Mouse (Mus musculus): ENCODE results near the gene B4galnt3. TPM values are rescaled to one million over a fixed set of nuclear protein-coding genes. Genes with fewer than 3 reads are reported as not detected.
"Not testable (repeated sequence)": the region's sequence is repeated elsewhere in the genome, so short reads cannot be mapped to it uniquely, and the experiment has no call there.

Gene B4galnt3
- total RNA-seq (2021): under 1 TPM; 0.20 to 0.28 TPM
- long read RNA-seq, experiment 1: 0 reads
- long read RNA-seq, experiment 2: 0 reads

DNA sequence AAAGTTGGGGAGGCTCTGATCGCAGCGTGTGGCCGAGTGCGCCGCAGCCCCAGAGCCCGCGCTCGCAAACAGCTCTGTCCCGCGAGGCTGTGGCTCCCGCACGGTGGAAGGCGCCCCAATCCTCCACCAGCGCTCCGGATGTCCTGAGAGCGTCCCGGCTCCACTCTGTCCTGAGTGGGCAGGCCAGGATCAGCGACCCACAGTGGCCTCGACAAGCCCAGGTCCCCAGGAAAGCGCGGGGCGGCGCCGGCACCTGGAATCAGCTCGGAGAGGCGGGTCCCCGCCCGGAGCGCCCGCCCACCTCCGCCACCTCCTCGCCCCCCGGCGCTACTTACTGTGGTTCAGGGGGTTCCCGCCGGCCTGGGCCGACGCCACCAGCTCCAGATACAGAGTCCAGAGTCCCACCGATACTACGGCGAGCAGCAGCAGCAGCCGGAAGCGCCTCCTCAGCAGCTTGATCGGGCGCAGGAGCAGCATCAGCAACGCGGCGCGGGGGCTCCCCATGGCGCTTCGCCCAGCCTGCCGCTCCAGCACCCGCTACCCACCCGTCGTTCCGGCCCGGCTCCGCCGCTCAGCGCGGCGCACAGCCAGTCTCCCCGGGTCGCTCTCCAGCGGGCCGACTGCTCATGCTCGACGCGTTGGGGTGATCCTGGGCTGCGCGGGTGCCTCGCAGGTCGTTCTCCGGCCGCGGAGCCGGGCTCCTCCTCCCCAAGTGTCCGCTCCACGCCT is at the start of gene B4galnt3, which contains the start of gene D330020A13Rik:
Gene B4galnt3 (minus strand): TSS at position 504 of the 729 bp plus-strand sequence.
Gene D330020A13Rik (plus strand): TSS at position 309 of the 729 bp plus-strand sequence.
- DNase-seq: peak in 1 of 2 experiments; percentile 17

DNA sequence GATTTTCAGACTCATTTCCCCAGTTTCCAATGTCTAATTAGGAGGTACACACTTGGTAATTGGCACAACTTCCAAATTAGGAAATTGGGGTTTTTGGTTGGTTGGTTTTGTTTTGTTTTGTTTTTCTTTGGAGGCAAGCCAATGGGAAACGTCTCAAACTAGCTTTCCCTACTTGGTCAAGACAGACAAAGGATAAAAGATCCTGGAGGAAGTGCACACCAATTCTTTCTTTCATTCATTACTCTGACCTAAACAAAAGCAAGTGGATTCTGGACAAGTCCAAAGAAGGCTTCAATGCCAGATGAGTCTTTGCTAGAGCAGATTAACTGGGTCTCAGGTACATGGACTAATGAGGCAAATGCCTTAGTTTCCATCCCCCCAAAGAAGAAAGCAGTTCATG is 49.6 kb upstream of the B4galnt3 start:
- DNase-seq: no peak

DNA sequence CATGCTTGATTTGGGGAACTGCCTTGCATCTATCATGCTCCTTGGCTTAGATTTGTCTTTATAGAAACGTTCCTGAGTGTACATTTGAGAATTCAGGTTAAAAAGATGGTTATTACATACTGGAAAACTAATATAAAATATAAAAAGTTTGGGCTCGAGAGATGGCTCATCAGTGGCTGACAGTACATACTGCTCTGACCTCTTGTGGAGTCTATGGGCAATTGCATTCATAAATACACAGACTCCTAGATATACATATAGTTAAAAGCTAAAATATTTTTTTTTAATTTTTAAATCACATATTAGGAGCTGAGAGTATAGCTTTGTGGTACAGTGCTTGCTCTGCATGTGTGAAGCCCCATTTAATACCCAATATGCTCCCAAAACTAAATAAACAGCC is 38.0 kb upstream of the B4galnt3 start:
- DNase-seq: no peak

DNA sequence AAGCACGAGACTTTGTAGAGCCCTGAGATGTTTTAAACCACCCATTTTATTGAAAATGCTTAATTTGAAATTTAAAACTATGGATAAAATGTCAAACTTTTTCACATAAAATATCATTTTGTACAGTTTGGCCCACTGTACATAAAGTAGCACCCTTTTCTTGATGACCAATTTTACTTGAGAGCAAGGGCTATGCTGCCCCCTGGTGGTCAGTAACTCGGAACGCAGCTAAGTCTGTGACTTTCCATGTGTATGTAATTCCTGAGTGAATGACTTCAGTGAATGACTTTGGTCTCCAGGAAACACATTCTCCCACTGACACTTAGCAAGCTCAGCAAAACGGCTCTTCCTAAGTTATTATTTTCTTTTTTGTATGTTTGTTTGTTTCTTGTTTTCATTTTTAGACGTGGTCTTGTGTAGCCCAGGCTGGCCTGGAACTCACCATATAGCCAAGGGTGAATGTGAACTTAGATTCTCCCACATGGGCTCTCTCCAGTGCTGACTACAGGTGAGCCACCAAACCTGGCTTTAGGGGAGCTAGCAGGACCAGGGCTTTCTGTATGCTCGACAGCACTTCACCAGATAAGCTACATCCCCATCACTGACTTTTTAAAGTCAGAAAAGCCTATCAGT is 30.1 kb upstream of the B4galnt3 start:
- peak; percentile 59 to 77 for DNase-seq

DNA sequence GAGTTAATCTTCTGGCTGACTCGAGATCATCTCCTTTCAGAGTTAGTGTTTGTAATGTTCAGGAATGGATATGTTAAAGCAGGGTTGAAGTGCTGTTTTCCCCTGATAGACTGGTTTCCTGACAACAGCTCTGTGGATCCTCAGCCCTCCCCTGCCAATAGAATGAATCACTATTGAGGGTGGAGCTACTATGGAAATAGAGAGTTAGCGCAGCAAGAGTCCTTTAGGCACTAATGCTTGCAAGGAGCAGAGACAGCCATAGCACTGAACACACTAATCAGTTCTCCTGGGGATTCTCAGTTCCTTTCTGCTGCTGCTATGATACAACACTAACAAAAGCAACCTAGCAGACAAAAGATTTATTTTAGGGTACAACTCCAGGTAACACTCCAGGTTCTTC is 26.0 kb upstream of the B4galnt3 start:
- DNase-seq: no peak

DNA sequence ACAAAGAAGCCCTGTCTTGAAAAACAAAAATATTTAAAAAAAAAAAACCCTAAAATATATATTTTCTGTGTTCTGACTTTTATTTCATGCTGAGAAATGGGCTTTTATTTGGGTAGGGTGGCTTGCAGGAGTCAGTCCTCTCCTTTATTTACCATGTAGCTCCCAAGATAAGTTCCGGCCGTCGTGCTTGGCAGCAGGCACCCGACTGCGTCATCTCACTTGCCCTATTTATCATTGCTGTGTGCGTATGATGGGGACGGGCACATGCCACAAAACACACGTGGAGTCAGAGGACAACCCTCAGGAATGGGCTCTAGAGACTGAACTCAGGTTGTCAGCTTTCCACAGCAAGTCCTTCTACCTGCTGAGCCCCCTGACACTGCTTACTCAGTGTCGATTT is 24.8 kb upstream of the B4galnt3 start:
- DNase-seq: no peak

DNA sequence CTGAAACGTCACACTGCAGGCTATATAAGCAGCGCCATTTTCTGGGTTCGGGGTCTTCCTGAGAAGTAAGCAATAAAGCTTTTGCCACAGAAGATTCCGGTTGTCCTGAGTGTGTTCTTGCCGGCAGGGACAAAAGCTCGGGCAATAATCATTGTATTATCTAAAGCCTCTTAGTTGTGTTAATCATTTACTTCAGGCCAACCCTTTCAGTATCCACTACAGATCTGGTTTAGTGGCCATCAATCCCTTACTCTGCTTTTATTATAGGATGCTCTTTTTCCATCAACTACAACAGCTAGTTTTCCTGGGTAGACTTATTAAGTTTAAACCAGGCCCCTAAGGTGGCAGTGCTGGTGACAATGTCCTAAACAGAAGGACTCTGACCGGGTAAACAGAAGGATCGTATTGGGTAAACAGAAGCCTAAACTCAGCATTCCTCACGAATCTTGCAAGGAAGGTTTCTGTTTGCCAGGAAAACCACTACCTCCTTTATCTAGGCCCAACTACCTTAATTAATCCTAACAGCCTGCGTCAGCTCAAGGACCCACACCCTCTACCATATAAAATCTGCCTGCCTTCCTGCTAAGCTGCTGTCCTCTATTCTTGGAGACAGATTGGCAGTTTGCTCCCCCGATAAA is 24.1 kb upstream of the B4galnt3 start:
- no peak for DNase-seq

DNA sequence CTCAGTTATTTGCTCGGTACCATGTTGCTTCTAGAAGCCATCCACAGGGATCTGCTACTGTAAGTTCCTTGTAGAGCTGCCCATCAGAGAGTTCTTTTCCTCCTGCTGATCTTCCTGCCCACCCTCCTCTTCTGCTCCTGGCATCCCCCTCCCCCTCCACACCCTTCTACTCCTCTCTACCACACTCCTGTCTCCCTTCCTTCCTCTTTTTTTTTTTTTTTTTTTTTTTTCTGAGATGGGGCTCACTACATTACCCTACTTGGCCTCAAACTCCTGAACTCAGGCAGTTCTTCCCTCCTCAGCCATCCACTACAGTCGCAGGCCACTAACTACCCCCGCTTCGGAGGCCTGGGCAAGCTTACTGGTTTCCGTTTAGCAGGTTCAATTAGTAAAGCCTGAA is 18.1 kb upstream of the B4galnt3 start:
- no peak for DNase-seq

DNA sequence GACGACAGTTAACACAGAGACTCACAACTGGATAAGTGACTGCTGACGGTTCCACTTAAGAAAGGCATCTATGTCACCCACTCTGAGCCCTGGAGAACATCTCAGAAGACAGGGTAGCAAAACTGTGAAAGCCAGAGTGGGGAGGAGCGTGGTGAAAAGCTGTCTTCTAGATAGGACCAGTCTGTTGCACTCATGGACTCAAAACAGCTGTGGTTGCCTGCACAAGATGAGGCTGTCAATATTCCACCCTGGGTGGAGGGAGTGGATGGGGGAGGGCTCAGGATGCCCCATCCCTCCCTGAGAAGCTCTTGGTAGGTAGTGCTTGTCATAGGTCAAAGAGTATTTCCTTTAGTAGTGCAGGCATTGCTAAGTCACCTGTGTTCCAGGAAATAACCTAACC is 15.4 kb upstream of the B4galnt3 start:
- DNase-seq: no peak

DNA sequence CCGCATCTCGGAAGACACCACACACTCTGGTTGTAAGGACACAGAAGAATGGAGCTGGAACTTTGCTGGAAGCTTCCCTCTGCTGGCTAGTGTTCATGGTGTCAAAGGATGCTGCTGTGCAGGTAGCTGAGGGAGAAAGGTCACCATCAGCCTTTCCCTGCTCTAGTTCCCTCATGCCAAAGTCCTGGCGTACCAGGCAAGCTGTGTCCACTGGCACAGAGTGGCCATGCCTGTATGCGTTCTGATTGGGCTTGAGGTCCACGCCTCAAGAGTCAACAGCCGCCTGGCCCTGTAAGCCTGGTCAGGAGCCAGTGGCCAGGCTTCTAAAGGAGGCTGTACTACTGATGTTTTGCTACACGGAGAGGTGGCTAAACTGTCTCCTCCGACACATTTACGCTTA is 15.0 kb upstream of the B4galnt3 start:
- peak in 1 of 2 experiments; percentile 21 for DNase-seq

DNA sequence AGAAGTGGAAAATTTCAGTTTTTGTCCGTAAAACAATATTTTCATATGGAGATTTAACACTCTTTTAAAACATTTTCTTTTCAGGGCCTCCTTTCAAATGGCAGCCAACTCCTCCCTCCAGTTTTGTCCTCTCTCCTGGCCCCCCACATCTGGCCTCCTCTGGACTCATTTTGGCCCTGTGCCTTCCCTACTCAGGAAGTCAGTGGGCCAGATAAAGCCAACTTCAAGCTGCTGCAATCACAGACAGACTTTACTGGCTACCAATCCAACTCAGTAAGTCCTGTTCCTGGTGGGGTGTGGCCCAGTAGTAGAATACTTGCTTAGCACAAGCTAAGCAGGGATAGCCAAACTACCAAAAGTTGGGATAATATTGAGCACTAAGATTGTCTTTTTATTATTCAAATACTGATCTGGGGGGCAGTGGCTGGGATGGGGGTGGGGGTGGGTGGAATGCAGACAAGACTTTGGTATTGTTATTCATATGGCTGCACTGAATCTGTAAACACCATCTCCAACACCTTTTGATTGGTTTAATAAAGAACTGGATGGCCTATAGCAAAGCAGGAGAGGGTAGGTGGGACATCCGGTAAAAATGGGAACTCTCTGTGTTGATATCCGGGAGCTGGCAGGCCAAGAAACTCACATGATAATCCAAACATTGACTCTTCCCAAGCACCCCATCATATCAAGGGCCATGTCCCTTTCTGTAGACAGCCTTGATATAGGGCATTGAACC is 12.7 kb upstream of the B4galnt3 start:
- peak; percentile 10 to 33 for DNase-seq

DNA sequence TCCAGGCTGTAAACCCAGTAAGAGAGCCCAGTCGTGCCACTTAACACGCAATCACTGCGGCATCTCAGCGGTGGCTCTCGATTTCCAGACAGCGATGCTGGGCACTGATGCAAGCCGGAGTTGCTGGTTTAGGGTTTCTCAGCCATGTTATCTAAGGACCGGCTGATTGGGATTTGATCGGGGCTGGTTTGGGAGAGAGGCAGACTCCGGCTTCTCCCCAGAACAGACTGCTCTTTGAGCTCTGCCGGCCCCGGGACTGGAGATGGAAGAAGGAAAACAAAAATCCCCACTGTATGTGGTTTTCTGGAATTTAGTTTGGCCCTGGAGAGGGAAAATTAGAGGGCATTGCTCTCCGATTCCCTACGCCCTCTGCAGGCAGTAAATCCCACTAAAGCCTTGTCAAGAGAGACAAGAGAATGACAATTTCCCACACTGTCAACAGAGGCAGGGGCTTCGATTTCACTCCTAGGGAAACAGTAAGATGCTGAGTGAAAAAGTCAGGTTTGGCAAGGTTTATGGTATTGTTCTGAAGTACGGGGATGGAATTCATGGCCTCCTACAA is 8.5 kb upstream of the B4galnt3 start:
- peak in 1 of 2 experiments; percentile 30 for DNase-seq

DNA sequence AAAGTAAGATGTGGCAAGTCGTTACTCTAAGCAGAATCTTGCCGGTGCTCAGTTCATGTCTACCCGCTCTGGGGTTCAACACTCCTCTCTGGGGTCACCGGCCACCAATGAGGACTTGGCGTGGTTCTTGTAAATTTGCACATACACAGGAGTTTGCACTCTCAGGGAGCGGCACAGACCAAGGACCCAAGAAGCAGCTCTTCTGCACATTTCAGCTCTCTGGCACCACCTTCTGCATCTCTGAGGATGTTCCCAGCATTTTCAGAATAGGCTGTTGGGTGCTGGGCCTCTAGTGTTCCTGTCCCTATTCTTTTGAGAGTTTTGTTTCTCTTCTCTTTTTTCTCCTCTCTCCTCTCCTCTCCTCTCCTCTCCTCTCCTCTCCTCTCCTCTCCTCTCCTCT is 6.8 kb upstream of the B4galnt3 start:
- DNase-seq: peak in 1 of 2 experiments; percentile 40

DNA sequence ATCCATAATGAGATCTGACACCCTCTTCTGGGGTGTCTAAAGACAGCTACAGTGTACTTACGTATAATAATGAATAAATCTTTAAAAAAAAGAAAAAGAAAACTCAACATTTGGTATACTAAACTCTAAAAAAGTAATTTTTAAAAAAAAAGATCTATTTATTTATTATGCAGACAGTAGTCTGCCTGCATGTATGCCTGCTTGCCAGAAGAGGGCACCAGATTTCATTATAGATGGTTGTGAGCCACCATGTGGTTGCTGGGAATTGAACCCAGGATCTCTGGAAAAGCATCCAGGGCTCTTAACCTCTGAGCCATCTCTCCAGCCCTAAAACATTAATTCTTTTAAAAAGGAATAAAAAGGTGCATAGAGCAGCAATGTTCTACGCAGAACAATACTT is 2.2 kb upstream of the B4galnt3 start:
- DNase-seq: not testable (repeated sequence)

DNA sequence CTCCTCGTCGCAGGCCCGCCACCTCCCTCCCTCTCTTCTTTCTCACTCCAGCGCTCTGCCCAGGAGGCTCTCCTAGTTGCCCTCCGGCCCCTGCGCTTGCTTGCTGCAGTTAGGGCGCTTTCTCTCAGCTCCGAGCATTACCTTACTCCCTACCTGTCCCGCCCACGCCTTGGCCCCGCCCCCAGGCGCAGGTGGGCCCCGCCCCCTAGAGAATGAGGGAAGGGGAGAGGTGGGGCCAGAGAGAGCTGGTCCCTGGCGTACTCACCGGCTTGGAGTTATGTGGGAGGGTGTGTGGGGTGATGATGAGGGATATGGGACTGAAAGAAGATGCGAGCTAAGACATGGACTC is 400 bp upstream of the B4galnt3 start:
- DNase-seq: peak in 1 of 2 experiments; percentile 9

DNA sequence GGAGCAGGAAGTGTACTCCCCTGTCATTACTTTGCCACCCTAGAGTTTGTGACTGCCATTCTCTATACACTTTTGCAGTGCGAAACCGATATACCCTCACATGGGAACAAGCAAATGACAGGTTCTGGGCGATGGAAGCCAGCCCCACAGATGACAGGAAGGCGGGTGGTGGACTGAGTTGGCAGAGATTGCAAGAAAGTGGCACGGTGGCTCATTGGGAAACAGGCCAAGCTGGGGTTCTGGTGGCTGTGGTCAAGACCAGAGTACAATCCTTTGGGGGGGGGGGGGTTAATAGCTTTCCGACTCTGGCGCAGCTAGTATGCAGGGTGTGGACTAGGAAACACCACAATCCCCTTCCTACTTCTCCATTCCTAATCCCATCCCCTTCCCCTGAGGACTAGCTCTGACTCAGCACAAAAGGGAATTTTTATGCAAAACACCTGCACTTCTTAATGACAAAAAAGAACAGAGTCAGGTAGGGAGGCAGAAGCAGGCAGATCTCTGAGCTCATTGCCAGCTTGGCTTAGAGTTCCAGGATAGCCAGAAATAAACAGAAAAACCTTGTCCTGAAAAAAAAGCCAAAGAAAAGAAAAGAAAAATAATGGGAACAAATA is 2.9 kb downstream of the B4galnt3 start:
- DNase-seq: no peak

DNA sequence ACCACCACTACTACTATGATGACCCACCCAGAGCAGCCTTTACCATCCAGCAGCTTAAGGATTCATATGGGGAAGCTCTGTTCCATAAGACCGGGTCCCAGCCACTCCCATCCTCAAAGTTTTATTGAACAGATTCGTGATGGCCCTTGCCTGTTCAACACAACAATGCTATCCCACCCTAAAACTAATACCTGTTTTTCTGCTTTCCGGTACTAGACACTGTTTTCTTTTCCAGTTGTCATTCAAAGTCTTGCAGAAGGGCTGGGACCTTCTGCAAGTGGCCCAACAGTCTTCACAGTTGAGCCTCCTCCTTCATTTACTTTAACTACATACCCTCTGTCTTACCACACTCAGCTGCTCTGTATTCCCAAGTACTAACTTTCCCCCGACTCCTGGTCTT is 4.9 kb downstream of the B4galnt3 start:
- no peak for DNase-seq

DNA sequence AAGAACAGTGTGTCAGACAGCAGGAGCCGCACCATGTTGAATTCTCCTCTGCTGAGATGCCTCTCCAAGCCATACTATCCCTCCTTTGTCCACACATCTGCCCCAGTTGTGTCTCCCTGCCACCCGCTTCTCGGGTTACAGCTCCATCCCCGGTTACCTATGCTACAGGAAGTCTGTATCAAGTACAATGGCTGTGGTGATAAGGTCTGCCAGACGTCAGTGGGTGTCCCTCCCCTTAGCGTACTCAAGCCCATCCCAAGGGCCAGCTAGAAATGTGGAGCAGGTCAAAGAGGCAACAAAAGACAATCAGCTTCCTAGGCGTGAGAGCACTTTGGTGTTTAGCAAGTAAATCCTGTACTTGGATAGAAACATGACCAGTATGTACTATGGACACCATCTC is 5.8 kb downstream of the B4galnt3 start:
- DNase-seq: no peak

DNA sequence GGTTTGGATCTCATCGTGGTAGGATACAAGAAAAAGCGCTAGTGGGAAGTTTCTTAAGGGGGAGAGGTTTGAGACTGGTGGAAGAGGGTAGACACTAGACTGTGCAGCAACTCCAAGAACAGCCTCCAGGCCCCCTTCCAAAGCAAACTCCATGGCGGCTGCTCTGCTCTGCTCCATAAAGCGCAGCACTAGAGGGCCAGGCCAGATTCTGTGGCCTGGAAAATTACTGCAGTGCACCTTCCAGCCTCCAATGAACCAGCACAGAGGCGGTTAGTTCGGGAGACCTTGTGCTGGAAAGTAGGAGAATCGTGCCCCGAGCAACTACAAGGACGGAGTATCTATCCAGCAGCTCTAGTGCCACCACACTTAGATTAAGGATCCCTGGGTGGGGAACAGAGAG is 7.1 kb downstream of the B4galnt3 start:
- DNase-seq: no peak

DNA sequence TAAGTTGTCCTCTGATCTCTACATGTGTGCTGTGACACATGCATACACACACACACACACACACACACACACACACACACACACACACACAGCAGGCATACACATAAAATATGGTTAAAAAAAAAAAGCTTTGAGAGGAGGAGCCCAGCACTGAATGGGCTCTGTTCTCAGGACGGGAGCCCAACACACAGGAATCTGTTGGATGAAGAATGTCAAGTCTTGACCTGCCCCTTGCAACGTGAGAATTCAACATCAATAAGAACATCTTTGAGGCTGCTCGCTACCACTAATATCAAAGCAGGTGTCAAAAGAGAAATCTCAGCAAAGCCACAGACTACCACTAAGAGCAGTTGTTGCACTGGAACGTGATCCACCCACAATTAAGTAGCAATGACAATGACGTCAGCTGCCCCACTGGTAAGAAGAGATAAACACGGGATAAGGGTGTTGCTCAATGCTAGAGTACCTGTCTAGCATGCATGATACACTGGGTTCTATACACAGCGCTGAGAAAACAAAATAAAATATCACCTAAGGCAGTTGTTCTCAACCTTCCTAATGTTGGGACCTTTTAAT is 17.4 kb downstream of the B4galnt3 start:
- no peak for DNase-seq

DNA sequence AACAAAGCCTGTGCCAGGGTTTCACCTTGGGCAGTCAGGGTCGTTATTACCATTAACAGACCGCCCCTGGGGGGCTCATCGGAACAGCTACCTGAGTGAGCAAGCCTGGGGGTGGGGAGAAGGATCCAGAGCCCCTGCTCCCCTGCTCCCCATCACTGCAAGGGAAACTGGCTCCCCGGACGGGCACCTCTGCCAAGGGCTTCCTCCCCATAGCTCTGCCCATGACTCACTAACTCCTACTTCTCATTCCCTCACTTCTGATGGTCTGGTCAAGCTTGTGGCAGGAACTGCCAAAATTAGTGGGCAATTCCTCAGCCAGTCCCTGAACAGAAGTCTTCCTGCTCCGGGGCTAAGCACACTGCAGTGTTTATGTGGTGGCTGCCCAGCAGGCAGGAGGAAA is 19.1 kb downstream of the B4galnt3 start:
- peak; percentile 15 to 17 for DNase-seq
